Mouse (Mus musculus) cerebellum, adult 2 months (tissue): ENCODE measurements around the gene Rhd.

Experiments
- CTCF ChIP-seq: fragments of 200-500 bp; IDR thresholded peaks from 2 replicates; pipeline ENCODE4 v1.5.1; 2011; ENCODE audit warnings: low read depth, mild to moderate bottlenecking, control low read depth, low read length, moderate library complexity, borderline replicate concordance; ENCODE audit not compliant: insufficient read depth
- POLR2A ChIP-seq: fragments of 200-500 bp; IDR thresholded peaks from 2 replicates; pipeline ENCODE4 v1.6.1; 2011; ENCODE audit warnings: low read length, control low read depth, borderline replicate concordance; ENCODE audit not compliant: insufficient read depth

DNA sequence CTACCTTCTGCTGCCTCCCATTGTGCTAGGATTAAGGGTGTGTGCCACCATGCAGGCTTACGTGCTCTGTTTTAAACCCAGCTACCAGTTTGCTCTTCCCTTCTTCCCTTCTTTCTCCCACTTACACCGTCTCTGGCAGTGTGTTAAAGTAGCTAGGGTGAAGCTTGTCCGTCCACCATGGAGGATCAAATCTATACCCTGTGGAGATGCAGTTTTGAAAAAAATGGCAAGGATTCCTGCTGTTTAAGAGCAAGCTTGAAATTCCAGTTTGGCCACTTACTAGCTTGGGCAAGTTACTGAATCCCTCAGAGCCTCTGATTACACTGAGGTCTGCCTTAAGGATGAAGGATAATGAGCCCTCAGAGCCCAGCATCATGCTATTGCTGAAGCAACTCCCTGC lies 9.0 kb upstream of the Rhd start:
- TF ChIP-seq POLR2A: no peak
- no peak for TF ChIP-seq CTCF
